Mouse (Mus musculus) CH12.LX (cell line): ENCODE measurements around the gene Atp5h. TPM values are rescaled to one million over a fixed set of nuclear protein-coding genes. Genes with fewer than 3 reads are reported as not detected.

Source experiments
- DNase-seq: peaks from one replicate; pipeline ENCODE4 v3.0.0-alpha.2; 2013; ENCODE audit errors: extremely low read depth
- H3K27ac ChIP-seq: 2 replicates; pipeline ENCODE4 v1.5.1; 2012; ENCODE audit warnings: low read depth, mild to moderate bottlenecking, control low read depth, moderate library complexity; ENCODE audit not compliant: insufficient read depth
- H3K27me3 ChIP-seq: replicated peaks from 2 replicates; pipeline ENCODE3; 2012; ENCODE audit warnings: inconsistent platforms
- H3K36me3 ChIP-seq, 2 experiments: replicated peaks in 1 of 2; 2 replicates each; pipeline versions ENCODE3 to v1.6.1; 2012; ENCODE audit warnings: inconsistent platforms in 1 of 2, low read length in 1 of 2, mild to moderate bottlenecking in 1 of 2, mixed read lengths in 1 of 2, moderate library complexity in 1 of 2; ENCODE audit not compliant: control insufficient read depth in 1 of 2, insufficient read depth in 1 of 2
- H3K4me1 ChIP-seq, 2 experiments: 2 replicates each; pipeline ENCODE4 v1.6.1; 2012; ENCODE audit warnings: inconsistent platforms in 1 of 2, moderate library complexity in 1 of 2; ENCODE audit not compliant: insufficient read depth in 2 of 2, control insufficient read depth in 1 of 2
- H3K4me2 ChIP-seq: 2 replicates; pipeline ENCODE4 v1.6.1; 2012; ENCODE audit warnings: low read depth, mild to moderate bottlenecking, control low read depth; ENCODE audit not compliant: poor library complexity, insufficient read depth, severe bottlenecking
- H3K4me3 ChIP-seq, 3 experiments: fragments of 150-350 bp in 1 of 3; sonication (generic) in 1 of 3; replicated peaks in 1 of 3; 2 replicates each; pipeline versions ENCODE3 to v1.5.1; 2011 to 2012; ENCODE audit warnings: low read depth in 2 of 3, low read length in 2 of 3, mild to moderate bottlenecking in 2 of 3, moderate library complexity in 2 of 3, control low read depth in 1 of 3, improper control_type of control experiment in 1 of 3, inconsistent platforms in 1 of 3, mixed read lengths in 1 of 3; ENCODE audit not compliant: poor library complexity in 1 of 3
- H3K79me2 ChIP-seq: replicated peaks from 2 replicates; pipeline ENCODE4 v1.6.1; 2012; ENCODE audit warnings: mild to moderate bottlenecking, moderate library complexity; ENCODE audit not compliant: control insufficient read depth, poor library complexity, insufficient read depth, severe bottlenecking; ENCODE audit errors: extremely low read depth
- H3K9ac ChIP-seq: 2 replicates; pipeline ENCODE4 v1.6.1; 2012; ENCODE audit warnings: low read depth, mild to moderate bottlenecking, control low read depth, moderate library complexity; ENCODE audit not compliant: insufficient read depth
- H3K9me3 ChIP-seq: replicated peaks from 2 replicates; pipeline ENCODE3; 2012; ENCODE audit warnings: low read length, inconsistent platforms, mixed read lengths
- E2F4 ChIP-seq: IDR thresholded peaks from 2 replicates; pipeline ENCODE4 v1.6.1; 2011; ENCODE audit warnings: low read depth, low read length, improper control_type of control experiment; ENCODE audit not compliant: insufficient replicate concordance
- ETS1 ChIP-seq: conservative IDR thresholded peaks from 2 replicates; pipeline ENCODE4 v1.6.1; 2012; ENCODE audit warnings: low read depth, mild to moderate bottlenecking, inconsistent platforms, low read length, improper control_type of control experiment, moderate library complexity
- JUN ChIP-seq: IDR thresholded peaks from 2 replicates; pipeline ENCODE4 v1.6.1; 2011; ENCODE audit warnings: low read depth, mild to moderate bottlenecking, low read length, improper control_type of control experiment, moderate library complexity; ENCODE audit not compliant: insufficient read depth
- MAFK ChIP-seq: IDR thresholded peaks from 2 replicates; pipeline ENCODE4 v1.6.1; 2011; ENCODE audit warnings: low read length, improper control_type of control experiment; ENCODE audit not compliant: insufficient replicate concordance
- MXI1 ChIP-seq: IDR thresholded peaks from 2 replicates; pipeline ENCODE4 v1.6.1; 2011; ENCODE audit warnings: mild to moderate bottlenecking, low read depth, low read length, improper control_type of control experiment
- NELFE ChIP-seq: IDR thresholded peaks from 2 replicates; pipeline ENCODE4 v1.6.1; 2011; ENCODE audit warnings: low read depth, low read length, improper control_type of control experiment
- POLR2AphosphoS2 ChIP-seq: IDR thresholded peaks from 2 replicates; pipeline ENCODE4 v1.6.1; 2011; ENCODE audit warnings: low read depth, low read length, improper control_type of control experiment
- SIN3A ChIP-seq: IDR thresholded peaks from 2 replicates; pipeline ENCODE4 v1.6.1; 2012; ENCODE audit warnings: low read length, improper control_type of control experiment, inconsistent platforms
- UBTF ChIP-seq: IDR thresholded peaks from 2 replicates; pipeline ENCODE4 v1.6.1; 2012; ENCODE audit warnings: low read depth, mild to moderate bottlenecking, inconsistent platforms, low read length, improper control_type of control experiment, moderate library complexity
- ZC3H11A ChIP-seq: IDR thresholded peaks from 2 replicates; pipeline ENCODE4 v1.6.1; 2012; ENCODE audit warnings: low read depth, mild to moderate bottlenecking, inconsistent platforms, low read length, improper control_type of control experiment
- ZMIZ1 ChIP-seq: IDR thresholded peaks from 2 replicates; pipeline ENCODE4 v1.6.1; 2012; ENCODE audit warnings: low read depth, mild to moderate bottlenecking, inconsistent platforms, low read length, improper control_type of control experiment
- dilution Hi-C: fragments of 300-500 bp; cut with MboI; formaldehyde crosslinking; loops from 2 replicates; pipeline ENCODE4 v1.14.3; 2020; ENCODE audit warnings: low sequenced_read_pairs; ENCODE audit not compliant: extremely low pct_unique_long_range_greater_than_20kb, extremely low pct_ligation_motif_present
- in situ Hi-C: fragments of 300-500 bp; cut with MboI; formaldehyde crosslinking; loops from 3 replicates; pipeline ENCODE4 v1.14.3; 2019; ENCODE audit warnings: low sequenced_read_pairs, low pct_ligation_motif_present, low pct_unique_long_range_greater_than_20kb, mixed read lengths
- polyA plus RNA-seq: library from polyadenylated mRNA; unstranded; fragments of >175 nt; gene quantifications from 2 replicates; pipeline ENCODE4 v1.2.1, GENCODE M21; 2012; ENCODE audit warnings: low read depth; ENCODE audit not compliant: insufficient read length
- total RNA-seq, 2 experiments: library from RNA; depleted of rRNA; stranded (reverse); fragments of 300-350 nt in 1 of 2; fragments of >200 nt in 1 of 2; gene quantifications; 2 replicates each; pipeline ENCODE4 v1.2.3; 2012 to 2014

Gene Atp5h
- total and polyA plus RNA-seq, 3 experiments: 500 to 711 (median 671) TPM

GRCm38 (mm10) chr11:115467217-115467618 is 47.5 kb upstream of the Atp5h start:
- H3K4me1 ChIP-seq: peaks cover 7 to 18% of the 10 kb centered on the region in 2 experiments
- TF ChIP-seq MAFK (no peak), ZC3H11A (no peak), MXI1 (no peak), SIN3A (no peak), ZMIZ1 (no peak), JUN (no peak)
- no peak overlapping the region for H3K4me2 ChIP-seq
- peaks cover 23% of the 10 kb centered on the region for H3K27me3 ChIP-seq
- in situ Hi-C loops: no loop called here
- H3K36me3 ChIP-seq: peaks cover 5 to 7% of the 10 kb centered on the region in 2 experiments
- no peak overlapping the region for H3K4me3 ChIP-seq
- no peak overlapping the region for H3K9ac ChIP-seq
- dilution Hi-C loops: no loop called here
- no peaks in the 10 kb centered on the region for H3K9me3 ChIP-seq
- no peaks in the 10 kb centered on the region for H3K79me2 ChIP-seq
- H3K27ac ChIP-seq: no peak overlapping the region
- DNase-seq: no peak

DNA sequence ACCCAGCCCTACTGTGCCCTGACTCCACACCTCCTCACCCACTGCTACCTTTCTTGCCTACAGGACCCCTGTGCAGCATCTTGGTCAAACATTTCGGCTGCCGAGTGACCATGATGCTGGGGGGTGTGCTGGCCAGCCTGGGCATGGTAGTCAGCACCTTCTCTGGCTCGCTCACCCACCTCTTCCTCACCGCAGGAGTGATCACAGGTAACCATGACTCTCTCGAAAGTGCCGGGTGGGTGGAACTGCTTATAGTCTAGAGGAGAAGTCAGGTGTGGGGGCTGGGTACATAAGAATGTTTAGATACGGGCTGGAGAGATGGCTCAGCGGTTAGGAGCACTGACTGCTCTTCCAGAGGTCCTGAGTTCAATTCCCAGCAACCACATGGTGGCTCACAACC is 45.1 kb upstream of the Atp5h start:
- no peaks in the 10 kb centered on the region for H3K79me2 ChIP-seq
- H3K4me1 ChIP-seq: peaks cover 3 to 17% of the 10 kb centered on the region in 2 experiments
- H3K9me3 ChIP-seq: no peaks in the 10 kb centered on the region
- no peak overlapping the region for H3K4me3 ChIP-seq
- H3K4me2 ChIP-seq: no peak overlapping the region
- H3K36me3 ChIP-seq: peaks cover 5 to 6% of the 10 kb centered on the region in 2 experiments
- no peak for DNase-seq
- no peak for TF ChIP-seq ZC3H11A
- no peak for TF ChIP-seq NELFE
- TF ChIP-seq ETS1: no peak
- TF ChIP-seq POLR2AphosphoS2: no peak
- no peak for TF ChIP-seq UBTF
- TF ChIP-seq E2F4: no peak
- TF ChIP-seq MXI1: no peak
- dilution Hi-C loops: no loop called here
- in situ Hi-C loops: no loop called here
- peaks cover 27% of the 10 kb centered on the region for H3K27me3 ChIP-seq
- no peak overlapping the region for H3K27ac ChIP-seq
- H3K9ac ChIP-seq: no peak overlapping the region

DNA sequence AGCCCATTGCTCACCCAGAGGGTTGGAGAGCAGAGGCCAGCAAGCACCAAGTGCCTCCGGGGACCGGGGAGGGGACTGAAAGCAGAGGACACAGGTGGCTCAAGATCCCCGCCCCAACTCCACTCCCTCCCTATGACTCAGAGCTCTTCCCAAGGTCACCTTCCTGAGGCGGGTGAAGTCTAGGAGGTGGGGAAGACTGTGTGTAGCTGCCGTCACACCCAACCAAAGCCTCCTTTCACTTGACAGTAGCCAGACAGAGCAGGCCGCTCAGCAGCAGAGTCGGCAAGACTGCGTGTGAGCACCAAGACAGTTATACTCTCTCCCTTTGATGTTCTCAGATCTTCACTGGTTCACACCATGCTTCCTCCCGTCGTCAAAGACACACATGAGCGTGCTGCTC is 43.6 kb upstream of the Atp5h start:
- H3K9ac ChIP-seq: no peak overlapping the region
- peaks cover 3 to 17% of the 10 kb centered on the region in 2 experiments for H3K4me1 ChIP-seq
- no peak overlapping the region for H3K27ac ChIP-seq
- H3K27me3 ChIP-seq: peaks cover 30% of the 10 kb centered on the region
- no peaks in the 10 kb centered on the region for H3K9me3 ChIP-seq
- H3K4me2 ChIP-seq: no peak overlapping the region
- in situ Hi-C loops (no loop called here), dilution Hi-C loops (no loop called here)
- no peak overlapping the region for H3K4me3 ChIP-seq
- H3K36me3 ChIP-seq: no peaks in the 10 kb centered on the region
- DNase-seq: no peak
- TF ChIP-seq ETS1 (no peak), SIN3A (no peak)
- H3K79me2 ChIP-seq: no peaks in the 10 kb centered on the region
